Mouse (Mus musculus) left cerebral cortex, postnatal 14 days (tissue): Measurements from ENCODE around the gene Lrrc75a. TPM values are rescaled to one million over a fixed set of nuclear protein-coding genes. Genes with fewer than 3 reads are reported as not detected.

Source experiments
- DNase-seq, 2 experiments: peaks; one replicate each; pipeline ENCODE4 v3.0.0; 2021 to 2022; ENCODE audit warnings: low spot score in 2 of 2, mixed read lengths in 1 of 2
- intact Hi-C: fragments of 180-260 bp; cut with DNase I; formaldehyde crosslinking; loops from one replicate; pipeline ENCODE4 v1.15.1; 2025
- total RNA-seq, 2 experiments: library from RNA; stranded (reverse); gene quantifications; 2 replicates each; pipeline ENCODE4 v1.2.3; 2021

Gene Lrrc75a
- total RNA-seq, 2 experiments from 2014 or later: 16.4 to 16.8 TPM

GRCm38 (mm10) chr11:62568300-62568699, 80.0 kb downstream of the Lrrc75a start:
- intact Hi-C loops: no loop called here
- DNase-seq: no peak

- DNase-seq: no peak
- intact Hi-C loops: no loop called here
Measured at GRCm38 (mm10) chr11:62566211-62566610, 82.1 kb downstream of the Lrrc75a start.

- no peak for DNase-seq
- intact Hi-C loops: no loop called here
Measured at GRCm38 (mm10) chr11:62565747-62566146, 82.6 kb downstream of the Lrrc75a start.

GRCm38 (mm10) chr11:62563590-62563989, 84.7 kb downstream of the Lrrc75a start:
- intact Hi-C loops: no loop called here
- DNase-seq: no peak

GRCm38 (mm10) chr11:62560463-62561016, 87.8 kb downstream of the Lrrc75a start:
- DNase-seq: no peak

GRCm38 (mm10) chr11:62558961-62559646, 89.2 kb downstream of the Lrrc75a start:
- intact Hi-C loops: no loop called here
- DNase-seq: no peak

More at GRCm38 (mm10) chr11:62560463-62561016, 87.8 kb downstream of the Lrrc75a start:
- intact Hi-C loops: no loop called here

- intact Hi-C loops: no loop called here
- DNase-seq: no peak
Measured at GRCm38 (mm10) chr11:62558152-62558551, 90.2 kb downstream of the Lrrc75a start.

- DNase-seq: no peak
- intact Hi-C loops: no loop called here
Measured at GRCm38 (mm10) chr11:62557205-62557604, 91.1 kb downstream of the Lrrc75a start.

GRCm38 (mm10) chr11:62555896-62556412, 92.4 kb downstream of the Lrrc75a start:
- intact Hi-C loops: no loop called here
- no peak for DNase-seq

GRCm38 (mm10) chr11:62554934-62555517, 93.3 kb downstream of the Lrrc75a start:
- DNase-seq: no peak
- intact Hi-C loops: no loop called here

Other genes with a start within 250 kb of the Lrrc75a start
- 1 to 10 TPM; 6.5 to 7.2 TPM for gene Pigl, start 190.1 kb downstream of the Lrrc75a start, total RNA-seq
- gene Ncor1, start 190.0 kb downstream of the Lrrc75a start, total RNA-seq: 100 to 1,000 TPM; 244 to 270 TPM
- gene Cenpv, start 109.3 kb downstream of the Lrrc75a start, total RNA-seq: 10 to 100 TPM; 37.7 to 45.0 TPM
- 1,000 to 10,000 TPM; 1,710 to 1,861 TPM for gene Ubb, start 97.4 kb downstream of the Lrrc75a start, total RNA-seq
- 10 to 100 TPM; 21.9 to 22.2 TPM for gene Trpv2, start 74.0 kb downstream of the Lrrc75a start, total RNA-seq
- 10 to 100 TPM; 23.4 to 24.2 TPM for gene Mmgt2, start 141 bp upstream of the Lrrc75a start, total RNA-seq
- 10 to 100 TPM; 15.8 to 16.7 TPM for gene Zfp287, start 83.4 kb upstream of the Lrrc75a start, total RNA-seq
- gene Gm10428, start 104.6 kb upstream of the Lrrc75a start, total RNA-seq: not detected
- 10 to 100 TPM; 20.6 to 23.0 TPM for gene Zfp286, start 140.9 kb upstream of the Lrrc75a start, total RNA-seq
- 1 to 10 TPM; 3.5 to 4.6 TPM for gene Trim16, start 171.7 kb upstream of the Lrrc75a start, total RNA-seq
- gene Fbxw10, start 198.5 kb upstream of the Lrrc75a start, total RNA-seq: under 1 TPM; 0.53 to 0.64 TPM
- 10 to 100 TPM; 23.8 to 23.9 TPM for gene Tvp23b, start 230.9 kb upstream of the Lrrc75a start, total RNA-seq